Mouse (Mus musculus): ENCODE results near the gene Heatr6. TPM values are rescaled to one million over a fixed set of nuclear protein-coding genes. Genes with fewer than 3 reads are reported as not detected.

Heatr6 gene
- polyA plus RNA-seq (2012; rRNA removed): 35.0 and 37.2 TPM in 2 replicates

DNA sequence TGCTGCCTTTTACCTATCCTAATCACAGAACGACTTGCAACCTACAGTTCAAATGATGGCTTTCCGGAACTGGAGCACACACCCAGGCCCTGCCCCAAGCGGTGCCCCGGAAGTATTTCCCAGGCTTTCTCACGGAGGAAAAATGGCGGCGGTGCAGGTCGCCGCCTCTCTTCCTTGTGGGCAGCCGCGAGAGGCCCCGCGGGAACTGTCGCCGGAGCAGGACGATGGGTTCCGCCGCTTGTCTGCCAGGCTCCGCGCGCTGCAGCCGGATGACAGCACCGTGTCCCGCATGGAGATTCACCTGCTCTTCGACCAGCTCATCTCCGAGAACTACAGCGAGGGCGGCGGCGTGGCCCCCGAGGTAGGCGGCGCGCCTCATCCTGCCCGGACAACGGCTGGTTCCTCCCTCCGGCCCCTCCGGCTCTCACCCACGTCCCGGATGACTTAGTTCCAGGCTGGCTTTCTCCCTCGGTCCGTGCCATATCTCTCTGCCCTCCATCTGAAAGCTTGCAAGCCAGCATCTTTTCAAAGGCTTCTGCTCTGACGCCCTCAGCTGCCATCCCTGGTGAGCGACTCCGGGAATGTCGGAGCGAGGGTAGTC is at the start of gene Heatr6:
Heatr6 (plus strand) TSS at position 116 of the 601 bp plus-strand sequence.
- H3K4me1 ChIP-seq (replicated peaks; ENCODE audit: control insufficient read depth, insufficient read depth, low read length): peaks cover 4% of the 10 kb centered on the region; the same call in 1 of the 2 replicates
- peaks cover 21% of the 10 kb centered on the region for H3K36me3 ChIP-seq (ENCODE audit: control insufficient read depth, insufficient read depth, low read length)
- TF ChIP-seq POLR2A (IDR thresholded peaks at IDR 0.05; ENCODE audit: control insufficient read depth, extremely low read depth, insufficient read depth, low read length, poor library complexity) (peak; percentile 57; the same call in 1 of the 2 replicates), CTCF (IDR thresholded peaks at IDR 0.05; ENCODE audit: borderline replicate concordance, control insufficient read depth, extremely low read depth, insufficient read depth, low read length, poor library complexity) (peak; percentile 40; the same call in 1 of the 2 replicates)
- peak; percentile 86 for DNase-seq
- H3K4me3 ChIP-seq (ENCODE audit: control insufficient read depth, insufficient read depth, low read length): peak within 1 kb of the TSS; percentile 68
- no peak within 1 kb of the TSS for H3K27ac ChIP-seq (ENCODE audit: control insufficient read depth, insufficient read depth, low read length)
- H3K27me3 ChIP-seq (ENCODE audit: control insufficient read depth, insufficient read depth, low read length): no peaks in the 10 kb centered on the region
- under 1% methylated on average over 47 of the region's 47 CpGs for WGBS

DNA sequence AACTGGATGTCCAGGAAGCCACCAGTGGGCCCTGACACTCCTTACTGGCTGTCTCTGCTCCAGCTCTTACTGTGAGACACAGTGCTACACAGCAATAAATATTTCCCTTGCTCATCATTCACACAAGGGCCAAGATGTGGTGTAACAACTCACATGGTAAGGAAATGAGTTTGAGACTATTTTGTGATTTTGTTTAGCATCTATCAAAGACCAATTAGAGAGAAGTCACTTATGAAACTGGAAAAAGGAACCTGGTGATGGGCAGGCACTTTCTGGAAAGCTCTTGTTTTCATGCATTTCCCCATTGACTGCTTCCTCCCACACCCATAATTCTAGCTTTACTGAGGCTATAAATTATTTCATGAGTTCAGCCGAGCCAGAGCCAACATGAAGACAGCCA is 49.8 kb upstream of the Heatr6 start, which contains the start of gene Wfdc17:
Wfdc17 (plus strand) TSS at position 287 of the 400 bp plus-strand sequence.
- DNase-seq: no peak
- H3K27me3 ChIP-seq (ENCODE audit: control insufficient read depth, insufficient read depth, low read length): no peaks in the 10 kb centered on the region
- H3K36me3 ChIP-seq (ENCODE audit: control insufficient read depth, insufficient read depth, low read length): no peaks in the 10 kb centered on the region
- H3K4me1 ChIP-seq (replicated peaks; ENCODE audit: control insufficient read depth, insufficient read depth, low read length): no peaks in the 10 kb centered on the region
- 16% methylated on average over 1 of the region's 1 CpGs for WGBS
- TF ChIP-seq POLR2A (IDR thresholded peaks at IDR 0.05; ENCODE audit: control insufficient read depth, extremely low read depth, insufficient read depth, low read length, poor library complexity) (no peak), CTCF (IDR thresholded peaks at IDR 0.05; ENCODE audit: borderline replicate concordance, control insufficient read depth, extremely low read depth, insufficient read depth, low read length, poor library complexity) (no peak)
- no peak within 1 kb of the TSS for H3K4me3 ChIP-seq (ENCODE audit: control insufficient read depth, insufficient read depth, low read length)
- no peak within 1 kb of the TSS for H3K27ac ChIP-seq (ENCODE audit: control insufficient read depth, insufficient read depth, low read length)

DNA sequence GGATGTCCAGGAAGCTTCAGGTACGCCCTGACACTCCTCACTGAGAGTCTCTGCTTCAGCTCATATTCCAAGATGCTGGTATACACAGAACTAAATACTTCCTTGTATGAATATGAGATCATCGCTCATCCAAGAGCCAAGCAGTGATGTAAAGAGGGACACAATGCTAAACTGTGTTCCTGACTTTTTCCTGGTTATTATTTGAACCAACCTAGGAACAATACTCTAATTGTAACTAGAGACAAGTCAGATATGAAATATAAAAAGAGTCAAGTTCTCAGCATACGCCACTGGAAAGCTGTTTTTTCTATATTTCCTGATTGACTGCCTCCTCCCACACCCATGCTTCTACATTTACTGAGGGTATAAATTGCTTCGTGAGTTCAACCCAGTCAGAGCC is 44.8 kb upstream of the Heatr6 start, which contains the start of gene Wfdc18:
Wfdc18 (plus strand) TSS at position 301 of the 400 bp plus-strand sequence.
- no peak for TF ChIP-seq POLR2A (IDR thresholded peaks at IDR 0.05; ENCODE audit: control insufficient read depth, extremely low read depth, insufficient read depth, low read length, poor library complexity)
- no peak for TF ChIP-seq CTCF (IDR thresholded peaks at IDR 0.05; ENCODE audit: borderline replicate concordance, control insufficient read depth, extremely low read depth, insufficient read depth, low read length, poor library complexity)
- H3K4me3 ChIP-seq (ENCODE audit: control insufficient read depth, insufficient read depth, low read length): no peak within 1 kb of the TSS
- H3K36me3 ChIP-seq (ENCODE audit: control insufficient read depth, insufficient read depth, low read length): no peaks in the 10 kb centered on the region
- H3K27ac ChIP-seq (ENCODE audit: control insufficient read depth, insufficient read depth, low read length): no peak within 1 kb of the TSS
- DNase-seq: no peak
- no peaks in the 10 kb centered on the region for H3K4me1 ChIP-seq (replicated peaks; ENCODE audit: control insufficient read depth, insufficient read depth, low read length)
- H3K27me3 ChIP-seq (ENCODE audit: control insufficient read depth, insufficient read depth, low read length): no peaks in the 10 kb centered on the region
- 54% methylated on average over 4 of the region's 4 CpGs for WGBS

DNA sequence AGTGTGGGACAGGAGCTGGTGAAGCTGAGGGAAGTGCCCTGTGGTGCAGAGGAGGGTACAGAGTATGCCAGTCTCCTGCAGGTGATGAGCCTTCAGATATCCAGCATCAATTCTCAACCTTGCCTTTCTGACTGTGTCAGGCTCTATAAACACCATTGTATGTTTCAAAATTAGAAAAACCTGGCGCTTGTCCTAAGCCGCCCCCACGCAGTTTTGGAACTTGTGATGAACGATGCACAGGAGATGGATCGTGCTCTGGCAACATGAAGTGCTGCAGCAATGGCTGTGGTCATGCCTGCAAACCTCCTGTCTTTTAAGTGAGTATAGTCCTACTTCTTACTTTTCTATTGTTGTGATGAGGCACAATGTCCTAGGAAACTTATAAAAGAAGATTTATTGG is 43.8 kb upstream of the Heatr6 start:
- no peak for DNase-seq
- 96% methylated on average over 5 of the region's 5 CpGs for WGBS
- TF ChIP-seq CTCF (IDR thresholded peaks at IDR 0.05; ENCODE audit: borderline replicate concordance, control insufficient read depth, extremely low read depth, insufficient read depth, low read length, poor library complexity) (no peak), POLR2A (IDR thresholded peaks at IDR 0.05; ENCODE audit: control insufficient read depth, extremely low read depth, insufficient read depth, low read length, poor library complexity) (no peak)
- Histone ChIP-seq H3K4me1 (replicated peaks; ENCODE audit: control insufficient read depth, insufficient read depth, low read length) (no peaks in the 10 kb centered on the region), H3K27ac (ENCODE audit: control insufficient read depth, insufficient read depth, low read length) (no peak overlapping the region), H3K36me3 (ENCODE audit: control insufficient read depth, insufficient read depth, low read length) (no peaks in the 10 kb centered on the region), H3K4me3 (ENCODE audit: control insufficient read depth, insufficient read depth, low read length) (no peak overlapping the region), H3K27me3 (ENCODE audit: control insufficient read depth, insufficient read depth, low read length) (no peaks in the 10 kb centered on the region)

DNA sequence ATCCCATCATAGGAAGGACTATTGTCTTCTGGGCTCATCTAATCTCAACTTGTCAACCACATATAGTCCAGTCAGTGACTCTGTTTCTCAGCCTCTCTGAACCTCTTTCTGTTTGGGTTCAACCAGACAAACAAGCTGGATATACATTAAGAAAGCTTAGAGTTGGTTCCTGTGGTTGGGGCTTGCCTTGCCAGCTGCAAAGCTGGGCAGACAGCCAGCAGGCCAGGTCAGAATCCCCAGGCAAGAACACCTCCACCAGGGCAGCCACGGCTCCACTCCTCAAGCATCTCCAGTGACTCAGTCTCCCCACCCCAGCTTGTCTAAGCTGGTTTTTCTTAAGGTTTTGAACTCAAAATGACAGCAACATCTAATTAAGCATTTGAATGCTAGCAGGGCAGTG is 40.8 kb upstream of the Heatr6 start:
- DNase-seq: no peak
- no peaks in the 10 kb centered on the region for H3K4me1 ChIP-seq (replicated peaks; ENCODE audit: control insufficient read depth, insufficient read depth, low read length)
- WGBS: 0% methylated on average over 1 of the region's 1 CpGs
- no peak for TF ChIP-seq CTCF (IDR thresholded peaks at IDR 0.05; ENCODE audit: borderline replicate concordance, control insufficient read depth, extremely low read depth, insufficient read depth, low read length, poor library complexity)
- no peak for TF ChIP-seq POLR2A (IDR thresholded peaks at IDR 0.05; ENCODE audit: control insufficient read depth, extremely low read depth, insufficient read depth, low read length, poor library complexity)
- H3K36me3 ChIP-seq (ENCODE audit: control insufficient read depth, insufficient read depth, low read length): no peaks in the 10 kb centered on the region
- no peaks in the 10 kb centered on the region for H3K27me3 ChIP-seq (ENCODE audit: control insufficient read depth, insufficient read depth, low read length)
- H3K27ac ChIP-seq (ENCODE audit: control insufficient read depth, insufficient read depth, low read length): no peak overlapping the region
- no peak overlapping the region for H3K4me3 ChIP-seq (ENCODE audit: control insufficient read depth, insufficient read depth, low read length)

DNA sequence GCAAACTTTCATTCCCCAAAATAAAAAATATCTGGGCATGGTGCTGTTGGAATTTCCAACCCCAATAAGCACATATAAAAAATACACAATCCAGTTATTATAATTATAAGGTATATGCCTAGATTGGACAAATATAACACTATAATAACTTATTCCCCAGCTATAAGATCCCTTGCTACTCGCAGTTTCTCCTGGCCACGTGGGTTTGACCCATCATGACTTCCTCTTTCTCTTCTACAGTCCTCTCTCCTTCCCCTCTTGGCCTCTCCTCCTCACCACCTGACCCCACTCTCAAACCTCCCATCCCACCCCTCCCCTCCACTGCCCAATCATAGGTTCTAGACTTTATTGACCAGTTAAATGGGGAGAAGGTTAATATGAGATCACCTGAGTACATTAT is 39.6 kb upstream of the Heatr6 start:
- Histone ChIP-seq H3K27me3 (ENCODE audit: control insufficient read depth, insufficient read depth, low read length) (no peaks in the 10 kb centered on the region), H3K27ac (ENCODE audit: control insufficient read depth, insufficient read depth, low read length) (no peak overlapping the region), H3K36me3 (ENCODE audit: control insufficient read depth, insufficient read depth, low read length) (no peaks in the 10 kb centered on the region), H3K4me3 (ENCODE audit: control insufficient read depth, insufficient read depth, low read length) (no peak overlapping the region), H3K4me1 (replicated peaks; ENCODE audit: control insufficient read depth, insufficient read depth, low read length) (no peaks in the 10 kb centered on the region)
- DNase-seq: no peak
- TF ChIP-seq POLR2A (IDR thresholded peaks at IDR 0.05; ENCODE audit: control insufficient read depth, extremely low read depth, insufficient read depth, low read length, poor library complexity) (no peak), CTCF (IDR thresholded peaks at IDR 0.05; ENCODE audit: borderline replicate concordance, control insufficient read depth, extremely low read depth, insufficient read depth, low read length, poor library complexity) (no peak)
- 38% methylated on average over 2 of the region's 2 CpGs for WGBS
